Mouse (Mus musculus): ENCODE results near the gene 4930442H23Rik.

DNA sequence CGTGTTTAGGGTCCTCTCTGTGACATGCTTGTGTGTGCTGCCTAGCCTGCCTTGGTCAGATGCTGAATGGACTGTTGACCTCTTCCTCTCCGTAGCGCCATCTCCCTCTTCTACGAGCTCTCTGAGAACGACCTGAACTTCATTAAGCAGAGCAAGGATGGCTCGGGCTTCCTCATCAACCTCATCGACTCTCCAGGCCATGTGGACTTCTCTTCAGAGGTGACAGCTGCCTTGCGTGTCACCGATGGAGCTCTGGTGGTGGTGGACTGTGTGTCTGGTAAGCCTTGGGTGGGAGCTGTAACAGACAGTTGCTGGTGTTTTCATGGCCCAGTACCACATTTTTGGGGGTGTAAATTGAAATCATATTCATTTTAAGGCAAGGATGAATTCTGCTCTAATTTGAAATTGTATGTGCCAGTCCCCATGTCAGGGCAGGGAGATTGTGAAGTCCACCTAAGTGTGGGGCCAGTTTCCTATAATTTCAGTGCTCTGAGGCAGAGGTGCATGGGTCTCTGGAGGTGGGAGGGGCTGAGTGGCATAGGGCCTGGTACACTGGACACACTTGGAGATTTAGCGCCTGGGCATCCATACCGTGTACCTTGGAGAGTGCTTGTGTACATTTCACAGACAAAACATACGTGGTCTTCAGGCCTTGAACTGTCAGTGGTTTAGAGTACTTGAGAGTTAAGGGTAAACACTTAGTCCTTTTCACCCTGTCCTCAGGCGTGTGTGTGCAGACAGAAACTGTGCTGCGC, 5.5 kb downstream of the 4930442H23Rik start:
- TF ChIP-seq CTCF (IDR thresholded peaks at IDR 0.05; ENCODE audit: low read depth) = no peak
- TF ChIP-seq EP300 (optimal IDR thresholded peaks at IDR 0.05) = no peak
